Mouse (Mus musculus): Measurements from ENCODE around the gene Hapln1.

Hapln1 gene

DNA sequence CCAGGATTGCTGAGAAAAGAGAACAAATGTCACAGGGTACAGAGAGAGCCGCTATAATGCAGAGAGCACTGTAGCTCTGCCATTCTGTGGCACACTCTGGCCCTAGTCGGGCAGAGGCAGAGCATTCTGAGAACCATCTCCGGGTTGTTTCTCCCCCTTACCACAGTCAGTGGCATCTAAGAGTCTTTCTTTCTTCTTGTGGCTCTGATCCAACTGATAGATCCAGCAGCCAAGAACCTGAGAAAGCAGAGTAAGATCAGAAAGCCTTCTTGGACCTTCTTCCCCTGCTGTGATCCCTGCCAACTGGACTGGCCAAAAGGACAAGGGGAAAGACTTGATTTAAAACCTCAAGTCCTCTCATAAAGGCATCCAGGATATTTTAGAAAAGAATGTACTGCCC lies 63.7 kb downstream of the Hapln1 start:
- DNase-seq: no peak

DNA sequence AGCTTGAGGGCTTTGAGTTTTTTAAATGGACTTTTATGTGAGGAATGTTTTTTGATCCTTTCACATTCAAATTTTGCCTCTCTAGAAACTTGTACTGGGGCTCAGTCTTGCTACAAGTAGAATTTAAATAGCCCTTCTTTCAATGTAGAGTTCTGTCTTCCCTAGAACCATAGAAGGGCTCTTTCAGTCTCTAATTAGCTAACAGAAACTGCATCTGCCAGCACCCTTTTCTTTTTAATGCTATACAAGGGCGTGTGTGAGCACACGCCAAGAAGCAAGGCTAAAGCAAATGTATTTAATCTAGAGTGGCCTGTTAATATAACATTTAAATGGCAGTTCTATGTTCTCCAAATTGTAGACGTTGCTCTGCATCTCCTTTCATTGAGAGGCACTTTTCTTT lies 67.8 kb downstream of the Hapln1 start:
- DNase-seq: no peak

DNA sequence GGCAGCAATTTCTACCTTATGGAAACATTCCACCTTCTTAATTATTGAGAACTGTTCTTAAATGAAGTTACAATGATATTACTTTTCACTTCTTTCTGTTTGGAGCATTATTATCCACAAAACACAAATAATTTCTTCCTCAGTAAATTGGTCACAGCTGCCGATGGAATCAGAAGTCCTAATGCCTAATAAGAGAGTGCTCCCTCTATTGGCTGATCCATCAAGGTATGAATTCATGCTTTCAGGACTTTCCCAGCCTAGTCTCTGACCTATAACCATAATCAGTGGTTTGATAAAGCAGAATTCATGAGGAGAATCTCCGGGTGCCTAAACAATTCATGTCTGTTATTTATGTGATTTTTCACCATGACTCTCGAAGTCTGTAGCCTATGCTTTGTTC lies 79.5 kb downstream of the Hapln1 start:
- no peak for DNase-seq

DNA sequence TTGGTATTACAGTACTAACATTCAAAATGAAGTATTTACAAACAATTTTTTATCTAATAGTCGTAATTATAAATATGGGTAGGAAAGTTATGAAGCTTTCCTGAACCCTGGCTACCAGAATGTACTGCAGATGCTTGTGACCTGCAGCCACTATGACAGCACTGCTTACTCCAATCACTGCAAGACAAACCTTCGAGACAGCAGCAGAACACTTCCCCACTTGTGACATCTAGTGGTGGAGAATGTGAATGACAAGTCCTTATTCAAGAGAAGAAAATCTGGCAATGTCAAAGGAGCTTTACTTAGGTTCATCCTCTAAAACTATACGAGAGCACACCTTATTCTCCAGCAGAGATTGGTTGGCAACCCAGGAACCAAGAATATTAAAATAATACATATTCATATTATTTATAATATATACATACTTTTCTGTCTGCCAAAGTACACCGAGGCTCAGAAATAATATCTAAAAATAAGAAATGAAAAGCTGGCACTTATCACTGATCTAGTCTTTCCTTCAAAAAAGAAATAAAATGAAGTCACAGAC lies 94.6 kb downstream of the Hapln1 start:
- DNase-seq: peak; percentile 21

DNA sequence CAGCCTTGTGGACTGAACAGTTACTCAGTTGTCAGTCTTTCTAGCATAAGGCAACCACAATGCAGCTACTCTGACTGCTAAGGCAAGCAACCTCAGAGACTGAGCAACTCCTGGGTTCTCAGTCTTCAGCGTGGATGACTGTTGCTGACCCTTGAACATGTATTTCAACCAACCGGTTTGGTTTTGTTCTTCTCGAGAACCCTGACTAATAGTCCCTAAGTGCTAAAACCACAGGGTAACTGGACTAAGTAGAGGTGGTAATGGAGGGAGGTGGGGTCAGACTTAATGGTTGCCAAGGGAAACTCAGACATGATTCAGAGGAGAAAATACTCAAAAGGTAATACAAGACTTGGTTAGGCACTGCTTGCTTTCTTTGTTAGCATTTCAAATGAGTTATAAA lies 97.4 kb downstream of the Hapln1 start:
- no peak for DNase-seq

DNA sequence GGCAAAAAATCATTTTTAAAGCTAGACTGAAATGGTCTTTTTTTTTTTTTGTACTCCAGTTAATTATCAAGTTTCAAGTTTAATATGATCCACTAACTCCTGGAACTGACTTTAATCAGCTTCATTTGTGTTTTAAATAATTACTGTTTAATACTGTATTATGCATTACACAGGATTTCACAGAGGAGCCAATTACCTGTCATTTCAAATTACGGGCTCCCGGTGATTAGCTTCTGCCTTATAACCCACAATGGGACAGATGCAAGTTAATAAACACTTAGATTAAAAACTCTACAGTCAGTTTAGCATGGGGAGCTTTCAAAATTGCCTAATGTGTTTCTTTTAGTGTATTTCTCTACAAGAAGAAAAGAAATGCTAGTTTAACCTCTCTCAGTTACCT lies 106.0 kb downstream of the Hapln1 start:
- DNase-seq: no peak

DNA sequence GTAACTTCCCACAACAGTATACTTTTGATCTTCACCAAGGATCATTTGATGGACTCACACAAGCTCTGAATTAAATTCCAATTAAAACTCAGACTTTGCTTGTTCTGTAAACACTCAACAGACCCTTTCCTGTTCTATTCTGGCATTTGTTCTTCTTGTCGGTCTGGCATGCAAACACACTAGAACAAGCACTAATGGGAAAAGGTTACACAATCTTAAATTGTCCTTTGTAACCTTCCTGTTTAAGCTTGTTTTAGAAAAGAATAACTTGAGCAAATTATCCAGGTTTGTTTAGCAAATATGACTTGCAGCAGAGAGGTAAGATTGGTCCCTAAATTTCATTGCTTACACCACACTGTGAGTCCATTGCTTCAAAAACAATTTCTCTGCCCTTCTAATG lies 113.2 kb downstream of the Hapln1 start:
- no peak for DNase-seq

DNA sequence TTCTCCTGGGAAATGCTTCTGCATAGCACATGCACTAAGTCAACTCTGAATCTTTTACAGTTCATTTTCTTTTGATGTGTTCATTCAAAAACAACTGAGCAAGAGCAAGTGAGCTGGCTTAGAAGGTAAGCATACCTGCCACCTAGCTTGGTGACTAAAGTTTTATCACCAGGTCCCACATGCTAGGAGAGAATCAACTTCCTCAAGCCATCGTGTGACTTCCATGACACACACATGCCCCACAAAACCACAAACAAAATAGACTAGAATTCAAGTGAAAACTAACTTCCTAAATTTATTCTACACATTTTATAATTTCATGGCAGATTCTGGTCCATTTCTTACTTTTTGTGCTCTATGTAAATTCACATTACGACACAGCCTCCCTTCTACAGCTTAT lies 113.7 kb downstream of the Hapln1 start:
- no peak for DNase-seq

DNA sequence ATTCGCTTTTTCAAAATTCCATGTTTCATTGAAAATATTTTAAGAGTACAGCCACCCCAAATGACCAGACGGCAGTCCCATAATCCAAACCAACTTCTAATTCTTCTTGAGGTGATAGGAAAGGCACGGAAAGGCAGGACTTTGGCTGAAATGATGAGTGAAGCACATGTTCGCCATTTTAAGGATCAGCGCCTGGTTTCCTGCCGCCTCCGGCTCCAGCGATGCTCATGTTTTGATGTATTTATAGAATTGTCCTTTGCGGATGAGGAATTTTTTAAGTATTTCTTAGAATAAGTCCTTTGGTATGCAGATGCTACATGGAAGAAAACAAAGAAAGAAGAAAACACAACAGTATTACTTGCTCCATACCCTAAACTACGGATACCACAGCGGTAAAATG lies 117.5 kb downstream of the Hapln1 start:
- no peak for DNase-seq
